Mouse (Mus musculus) gastrocnemius, adult 8-10 months (tissue): ENCODE measurements around the gene Polr1a. TPM values are rescaled to one million over a fixed set of nuclear protein-coding genes. Genes with fewer than 3 reads are reported as not detected.
"Not testable (repeated sequence)": the region's sequence is repeated elsewhere in the genome, so short reads cannot be mapped to it uniquely, and the experiment has no call there.

Source experiments
- DNase-seq, 2 experiments: peaks; one replicate each; pipeline ENCODE4 v3.0.0; 2022; ENCODE audit warnings: low spot score in 2 of 2
- total RNA-seq, 4 experiments: library from RNA; stranded (reverse); gene quantifications; 2 replicates each; pipeline ENCODE4 v1.2.4; 2022

The Polr1a gene
- 10 to 100 TPM; 29.0 to 37.6 (median 35.8) TPM for total RNA-seq

DNA sequence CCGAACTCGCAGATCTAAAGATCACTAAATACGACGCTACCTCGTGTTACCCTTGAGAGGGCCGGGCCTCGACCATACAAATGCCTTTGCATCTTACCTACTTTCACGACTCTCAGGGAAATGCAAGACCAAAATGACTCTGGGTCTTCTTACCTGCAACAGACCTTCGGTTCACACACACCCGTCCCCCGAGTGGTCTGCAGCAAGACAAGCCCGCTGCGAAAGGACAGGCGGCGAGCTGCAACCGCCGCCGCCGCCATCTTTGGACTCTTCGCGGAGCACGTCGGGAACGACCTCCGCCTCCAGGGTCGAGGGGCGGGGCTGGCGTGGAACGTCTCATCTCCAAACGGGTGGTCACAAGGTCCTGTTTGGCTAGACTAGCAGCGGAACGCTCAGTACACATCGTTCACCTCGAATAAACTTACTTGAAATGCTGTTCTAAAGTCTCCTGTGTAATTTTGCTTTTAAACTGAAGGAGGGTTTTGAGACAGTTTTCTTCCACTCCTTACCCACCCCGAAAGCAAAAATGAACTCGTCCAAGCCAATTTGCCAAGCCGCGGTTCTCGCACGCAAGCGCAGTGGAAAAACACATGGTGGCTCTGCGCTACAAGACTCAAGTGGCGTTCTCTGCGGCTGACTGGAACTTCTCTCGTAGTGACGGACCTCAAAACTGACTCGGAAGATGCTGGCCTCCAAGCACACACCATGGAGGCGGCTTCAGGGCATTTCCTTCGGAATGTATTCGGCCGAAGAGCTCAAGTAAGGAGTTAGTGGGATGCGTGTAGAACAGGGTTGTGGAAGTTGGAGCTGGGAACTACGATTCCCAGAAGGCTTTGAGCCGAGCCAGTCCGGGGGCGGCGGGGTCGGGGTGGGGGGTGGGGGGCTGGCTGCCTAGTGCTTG lies at the start of gene Polr1a, which contains the start of gene Ptcd3:
Gene Polr1a (plus strand): TSS at position 573 of the 901 bp plus-strand sequence.
Gene Ptcd3 (minus strand): TSS at position 270 of the 901 bp plus-strand sequence.
- DNase-seq, result peak; percentile 83 to 84

DNA sequence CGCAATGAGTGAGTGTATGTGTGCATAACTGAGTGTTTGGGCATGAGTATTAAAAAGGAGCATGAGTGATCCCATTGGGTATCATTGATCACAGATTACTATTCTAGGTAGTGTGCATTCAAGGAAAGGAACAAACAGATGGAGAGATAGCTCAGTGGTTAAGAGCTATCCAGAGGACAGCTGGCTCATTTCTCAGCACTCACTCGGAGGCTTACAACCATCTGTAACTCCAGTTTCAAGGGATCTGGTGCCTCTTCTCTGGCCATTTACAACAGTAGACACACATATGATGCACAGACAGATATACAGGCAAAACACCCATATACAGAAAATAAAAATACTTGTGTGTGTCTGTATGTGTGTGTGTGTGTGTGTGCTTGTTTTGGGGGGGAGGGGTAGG lies 41.1 kb upstream of the Polr1a start:
- no peak for DNase-seq

- no peak for DNase-seq
These were observed 40.0 kb upstream of the Polr1a start for GRCm38 (mm10) chr6:71868809-71869208.

GRCm38 (mm10) chr6:71871396-71871795 lies 37.5 kb upstream of the Polr1a start:
- DNase-seq, result no peak

DNA sequence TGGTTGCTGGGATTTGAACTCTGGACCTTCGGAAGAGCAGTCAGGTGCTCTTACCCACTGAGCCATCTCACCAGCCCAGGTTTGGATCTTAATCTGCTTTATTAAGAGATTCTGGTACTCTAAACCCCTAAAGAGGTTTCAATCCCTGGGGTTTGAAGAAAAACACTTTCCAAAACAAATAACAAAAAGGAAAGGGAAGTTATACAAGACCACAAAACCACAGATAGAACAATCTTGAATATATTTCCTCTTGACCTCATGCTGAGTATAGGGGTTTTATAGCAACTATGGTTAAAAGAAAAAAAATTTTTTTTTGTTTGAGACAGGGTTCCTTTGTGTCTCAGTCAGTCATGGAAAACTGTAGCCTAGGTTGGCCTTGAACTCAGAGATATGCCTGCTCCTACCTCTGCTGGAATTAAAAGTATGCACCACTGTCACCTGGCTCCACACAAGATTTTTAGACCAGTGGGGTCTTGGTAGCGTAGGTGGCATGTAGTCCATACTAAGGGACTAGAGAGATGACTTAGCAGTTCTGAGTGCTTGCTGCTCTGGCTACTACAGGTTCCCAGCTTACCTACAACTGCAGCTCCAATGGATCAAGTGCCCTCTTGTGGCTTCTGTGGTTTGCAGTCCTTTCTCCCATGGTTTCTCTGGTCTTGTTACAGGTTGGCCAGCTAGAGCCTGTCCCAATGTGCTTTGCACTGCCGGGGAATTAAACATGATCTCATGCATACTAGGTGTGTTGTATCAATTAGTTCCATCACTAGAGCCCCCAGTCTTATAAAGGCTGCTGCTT lies 30.7 kb upstream of the Polr1a start:
- no peak for DNase-seq

- DNase-seq, result no peak
These were observed 15.6 kb upstream of the Polr1a start for GRCm38 (mm10) chr6:71893263-71893662.

- no peak for DNase-seq
These were observed 1.1 kb upstream of the Polr1a start for GRCm38 (mm10) chr6:71907702-71908235.

- no peak for DNase-seq
These were observed 531 bp downstream of the Polr1a start for GRCm38 (mm10) chr6:71909384-71909783.

- no peak for DNase-seq
These were observed 987 bp downstream of the Polr1a start for GRCm38 (mm10) chr6:71909840-71910239.

DNA sequence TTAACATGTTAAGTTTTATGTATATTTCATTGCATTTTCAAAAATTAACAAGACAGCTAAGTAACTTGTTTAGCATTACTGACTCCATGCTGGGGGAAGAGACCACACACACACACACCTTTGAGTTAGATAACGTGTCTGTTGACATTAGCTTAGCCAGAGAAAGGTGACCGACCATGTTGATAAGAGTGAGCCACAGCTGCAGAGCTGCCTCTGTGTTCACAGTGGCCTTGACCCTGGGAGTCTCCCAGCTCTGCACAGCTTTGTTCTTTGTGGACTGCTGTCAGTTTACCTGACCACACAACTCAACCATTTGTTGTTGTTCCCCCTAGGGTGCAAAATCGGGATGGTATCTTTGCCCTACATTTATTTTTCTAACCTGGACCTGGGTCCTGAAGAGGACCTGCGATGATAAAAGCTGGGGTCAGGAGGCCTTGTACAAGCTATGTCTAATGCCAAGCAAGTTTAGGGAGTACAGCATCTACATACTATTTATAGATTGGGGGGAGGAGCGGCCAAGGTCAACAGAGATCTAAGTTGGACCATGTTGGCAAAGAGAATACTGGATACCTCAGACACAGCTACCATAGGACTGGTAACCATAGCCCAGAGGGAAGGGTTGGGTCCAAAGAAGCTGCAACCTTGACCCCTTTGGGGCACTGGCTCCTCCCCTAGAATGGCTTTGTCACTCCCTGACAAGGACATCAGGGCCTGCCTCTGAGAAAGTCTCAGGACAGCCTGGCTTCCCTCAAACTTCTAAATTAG lies 3.0 kb downstream of the Polr1a start:
- DNase-seq, result no peak

- DNase-seq, result no peak
These were observed 11.9 kb downstream of the Polr1a start for GRCm38 (mm10) chr6:71920752-71921151.

DNA sequence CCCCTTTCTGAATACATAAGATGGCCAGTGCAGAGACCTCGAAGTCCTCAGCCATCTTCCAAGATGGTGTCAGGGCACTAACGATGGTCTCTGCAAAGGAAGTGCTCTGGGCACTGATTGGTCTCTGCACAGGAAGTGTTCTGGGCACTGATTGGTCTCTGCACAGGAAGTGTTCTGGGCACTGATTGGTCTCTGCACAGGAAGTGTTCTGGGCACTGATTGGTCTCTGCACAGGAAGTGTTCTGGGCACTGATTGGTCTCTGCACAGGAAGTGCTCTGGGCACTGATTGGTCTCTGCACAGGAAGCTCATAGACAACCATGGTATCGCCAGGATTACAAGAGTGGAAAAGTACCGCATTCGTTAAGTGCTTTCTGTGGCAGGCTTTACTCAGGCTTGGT lies 16.4 kb downstream of the Polr1a start:
- not testable (repeated sequence) for DNase-seq

DNA sequence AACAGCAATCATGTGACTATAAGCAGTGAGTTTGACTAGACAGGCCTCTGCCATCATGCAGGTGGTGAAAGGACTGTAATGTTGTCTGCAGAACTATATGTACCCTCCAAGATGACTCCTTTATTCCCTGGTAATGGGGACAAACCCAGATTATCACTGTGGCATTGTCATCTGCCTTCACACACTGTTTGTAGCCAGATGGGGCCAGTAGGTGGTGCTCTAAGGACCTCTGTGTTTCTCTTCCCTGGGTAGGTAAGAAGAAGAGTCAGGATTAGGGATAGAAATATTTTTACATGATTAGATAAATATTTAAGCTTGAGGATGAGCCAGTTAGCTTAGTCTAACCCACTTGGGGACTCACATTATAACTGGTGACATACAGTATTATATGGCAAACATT lies 19.1 kb downstream of the Polr1a start:
- DNase-seq, result peak in 1 of 2 experiments; percentile 39

DNA sequence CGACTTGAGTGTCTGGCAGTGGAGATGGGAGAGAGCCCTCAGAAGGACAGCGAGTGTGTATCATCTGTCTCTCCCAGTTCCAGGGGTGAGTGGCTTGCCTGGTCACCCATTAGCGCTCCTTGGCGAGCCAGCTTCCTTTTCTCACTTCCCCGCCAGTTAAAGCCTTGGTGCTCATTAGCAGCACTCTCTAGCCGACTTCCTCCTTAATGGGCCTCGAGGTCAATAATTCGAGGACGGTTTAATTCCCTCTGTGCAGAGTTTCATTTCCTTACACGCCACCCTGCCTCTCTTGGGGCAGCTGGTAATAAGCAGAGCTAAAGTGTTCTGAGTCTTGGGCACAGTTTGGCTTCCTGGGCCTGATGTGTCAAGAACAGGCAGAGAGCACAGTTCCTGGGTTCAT lies 21.2 kb downstream of the Polr1a start:
- DNase-seq, result no peak

DNA sequence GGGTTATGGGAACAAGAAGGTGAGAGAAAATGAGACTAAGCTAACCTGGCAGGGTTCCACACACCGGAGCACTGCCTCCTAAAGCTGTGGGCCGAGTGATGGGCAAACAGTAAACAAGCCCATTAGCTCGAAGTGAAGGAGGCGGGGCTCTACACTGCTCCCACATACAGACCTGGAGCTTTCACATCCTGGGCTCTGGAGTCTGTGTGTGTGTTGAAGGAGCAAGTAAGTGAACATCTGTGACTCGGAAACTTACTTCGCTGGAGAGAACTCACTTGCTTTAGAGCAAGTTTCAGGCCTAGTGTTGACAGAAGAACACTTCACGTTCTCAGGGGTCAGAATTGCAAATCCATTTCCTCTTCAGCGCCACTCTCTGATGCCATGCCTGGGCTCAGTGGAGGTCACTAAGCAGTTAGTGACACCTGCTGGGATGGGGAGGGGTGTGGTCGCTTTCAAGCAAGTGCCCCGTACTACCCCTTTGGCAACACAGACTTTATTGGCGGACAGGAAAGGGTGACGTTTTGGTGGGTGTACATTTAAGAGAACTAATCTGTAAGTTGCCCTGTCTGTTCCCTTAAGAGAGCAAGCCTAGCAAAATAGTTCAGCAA lies 22.1 kb downstream of the Polr1a start:
- no peak for DNase-seq

- DNase-seq, result no peak
These were observed 23.5 kb downstream of the Polr1a start for GRCm38 (mm10) chr6:71932347-71932746.

DNA sequence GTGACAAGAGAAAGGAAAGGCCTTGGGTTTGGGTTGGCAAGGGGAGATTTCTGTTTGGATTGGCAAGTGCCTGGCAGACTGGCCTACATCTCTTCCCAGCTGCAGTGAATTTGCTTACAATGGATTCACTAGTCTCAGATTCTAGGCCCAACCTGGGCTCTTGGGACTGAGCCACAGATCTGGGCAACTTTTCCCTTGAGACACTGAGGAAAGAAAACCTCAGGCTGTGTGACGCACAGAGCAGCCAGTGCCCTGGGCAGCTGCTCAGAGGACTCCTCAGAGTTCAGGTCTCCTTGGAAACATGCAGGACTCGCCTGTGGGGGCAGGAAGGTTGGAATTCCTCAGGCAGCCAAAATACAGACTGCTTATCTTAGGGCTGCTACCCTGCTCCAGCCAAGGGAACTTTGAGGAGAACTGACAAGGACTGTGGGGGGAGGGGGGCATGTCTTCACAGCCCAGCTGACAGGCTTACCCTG lies 25.3 kb downstream of the Polr1a start:
- peak; percentile 49 to 54 for DNase-seq

GRCm38 (mm10) chr6:71935737-71936136 lies 26.9 kb downstream of the Polr1a start:
- no peak for DNase-seq

DNA sequence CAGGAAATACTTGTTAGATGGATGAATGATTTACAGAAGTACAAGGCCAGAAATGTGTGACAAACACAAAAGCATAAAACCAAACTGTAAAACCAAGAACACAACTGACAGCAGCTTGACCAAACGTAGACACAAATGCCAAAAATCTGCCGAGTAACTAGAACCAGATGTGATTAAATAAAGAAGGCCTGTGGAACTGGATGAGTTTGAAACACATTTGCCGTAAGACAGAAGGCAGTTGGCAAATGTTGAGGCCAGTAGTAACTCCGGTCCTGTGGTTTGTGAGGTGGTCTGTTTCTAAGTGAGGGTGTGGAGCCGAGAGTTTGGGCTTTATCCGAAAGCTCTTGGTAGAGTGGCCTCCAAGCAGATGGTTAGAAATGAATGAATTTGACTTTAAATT lies 32.1 kb downstream of the Polr1a start:
- DNase-seq, result no peak

DNA sequence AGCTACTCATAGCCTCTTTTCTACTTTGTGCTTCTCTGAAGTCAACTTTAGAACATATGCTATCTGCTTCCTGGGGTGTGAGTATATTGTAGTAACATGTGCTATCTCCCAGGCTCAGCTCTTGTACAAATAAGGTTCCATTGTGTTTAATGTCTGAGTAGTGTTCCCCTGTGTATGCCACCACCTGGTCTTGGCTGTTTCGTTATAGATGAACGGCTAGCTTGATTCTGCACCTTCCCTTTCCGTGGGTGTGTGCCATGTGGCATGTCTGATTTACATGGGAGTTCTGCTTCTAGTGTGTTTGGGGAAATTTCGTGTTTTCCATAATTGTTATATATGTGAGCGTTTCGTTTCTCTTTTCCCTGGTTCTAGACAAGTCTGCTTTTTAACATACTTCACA lies 36.2 kb downstream of the Polr1a start:
- DNase-seq, result no peak

DNA sequence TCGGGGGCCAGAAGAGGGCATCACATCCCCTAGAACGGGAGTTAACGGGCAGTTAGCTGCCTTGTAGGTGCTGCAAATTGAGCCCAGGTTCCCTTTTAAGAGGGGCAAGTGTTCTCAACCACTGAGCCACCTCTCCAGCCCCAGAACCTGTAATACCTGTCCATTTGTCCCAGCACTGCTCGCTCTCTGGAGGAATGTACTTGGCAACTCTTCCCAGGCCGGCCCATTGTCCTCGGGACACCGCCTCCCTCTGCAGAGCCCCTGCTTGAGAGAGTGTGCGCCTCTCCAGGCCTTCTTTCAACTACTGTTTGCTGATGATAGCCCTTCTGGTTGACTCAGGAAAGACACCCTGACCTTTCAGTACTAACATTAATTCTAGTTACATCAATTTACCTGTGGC lies 37.3 kb downstream of the Polr1a start:
- DNase-seq, result no peak
